Comparison of ENCODE assay signal across 8 mouse cellular contexts in the genomic region with DNA sequence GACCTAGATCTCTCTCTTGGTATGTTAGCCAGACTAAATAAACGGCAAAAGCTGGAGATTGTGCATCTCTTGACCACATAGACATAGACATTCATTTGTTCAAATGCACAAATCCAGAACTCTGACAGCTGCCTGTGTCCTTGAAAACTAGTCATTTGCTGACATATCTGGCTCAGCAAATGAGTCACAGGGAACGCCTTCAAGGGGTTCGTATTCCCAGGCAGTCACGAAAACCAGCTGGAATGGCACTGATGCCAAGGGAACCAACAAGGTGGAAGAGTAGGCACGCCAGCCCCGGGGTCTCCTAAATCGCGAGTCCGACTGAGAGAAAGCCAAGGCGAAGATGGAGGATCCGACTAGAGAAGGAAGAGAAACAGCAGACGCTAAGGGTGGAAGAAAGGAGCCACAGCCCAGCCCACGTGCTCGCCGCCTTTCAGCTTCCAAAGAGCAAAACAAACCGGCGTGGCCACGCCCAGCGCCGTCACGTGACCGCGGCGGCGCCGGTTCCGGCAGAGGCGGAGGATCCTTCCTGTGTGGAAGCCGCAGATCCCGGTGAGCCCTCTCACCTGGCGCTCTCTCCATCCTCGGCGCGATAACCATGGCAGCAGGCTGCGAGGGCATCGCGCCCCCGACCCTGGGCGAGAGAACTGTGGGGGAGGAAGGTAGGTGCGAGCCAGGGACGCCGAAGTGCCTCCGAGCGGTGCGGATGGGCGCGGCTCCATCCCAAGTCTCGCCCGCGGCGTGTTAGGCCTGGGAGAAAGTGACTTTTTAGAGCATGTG. TPM values are rescaled to one million over a fixed set of nuclear protein-coding genes. Genes with fewer than 3 reads are reported as not detected.
DNase-seq lines count a peak whose midpoint lies in the region; ATAC-seq and TF ChIP-seq lines count a peak whose summit lies in the region.

Hspbap1 (plus strand) TSS at position 498 of the 780 bp plus-strand sequence.

- peak; percentile 87 for TF ChIP-seq POLR2A in testis, adult 2 months (IDR thresholded peaks at IDR 0.05; ENCODE audit: control insufficient read depth, low read depth, low read length)

- H3K27ac ChIP-seq in forebrain, embryonic 15.5 days (replicated peaks): peak within 1 kb of the TSS; percentile 94
- peak within 1 kb of the TSS; percentile 57 for H3K27ac ChIP-seq in neural tube, embryonic 14.5 days (ENCODE audit: low read depth, low read length)
- peak within 1 kb of the TSS; percentile 81 for H3K27ac ChIP-seq in testis, adult 2 months (ENCODE audit: control insufficient read depth, insufficient read depth, low read depth, low read length)

- no peak for TF ChIP-seq CTCF in G1E (IDR thresholded peaks at IDR 0.05; ENCODE audit: low read depth, low read length)
- peak; percentile 22; the same call in 1 of the 2 replicates for TF ChIP-seq CTCF in testis, adult 2 months (IDR thresholded peaks at IDR 0.05; ENCODE audit: control insufficient read depth, insufficient read depth, insufficient replicate concordance, low read depth, low read length)

- WGBS in forebrain, embryonic 15.5 days: under 1% methylated on average over 51 of the region's 51 CpGs
- under 1% methylated on average over 51 of the region's 51 CpGs for WGBS in neural tube, embryonic 14.5 days

- no peaks in the 10 kb centered on the region for H3K27me3 ChIP-seq in G1E (ENCODE audit: insufficient read depth, low read length)
- H3K27me3 ChIP-seq in forebrain, embryonic 15.5 days: no peaks in the 10 kb centered on the region
- no peaks in the 10 kb centered on the region; the same call in 1 of the 2 replicates for H3K27me3 ChIP-seq in neural tube, embryonic 14.5 days (ENCODE audit: control insufficient read depth, insufficient read depth, low read length)
- no peaks in the 10 kb centered on the region for H3K27me3 ChIP-seq in testis, adult 2 months (ENCODE audit: control insufficient read depth, insufficient read depth, low read length)

- DNase-seq in G1E (ENCODE audit: low spot score): peak; percentile 75
- DNase-seq in cerebellum, adult 11-12 months: peak; percentile 89
- peak; percentile 83 for DNase-seq in heart, postnatal 25 days (ENCODE audit: low spot score)
- peak; percentile 86 to 96 for DNase-seq in layer of hippocampus, adult 18-20 months (ENCODE audit: low spot score in 2 of 2)
- DNase-seq in lung, adult 18-20 months: peak; percentile 92 to 93

- peak within 1 kb of the TSS; percentile 99 for H3K4me3 ChIP-seq in G1E (ENCODE audit: low read depth, low read length)
- peak within 1 kb of the TSS; percentile 79 for H3K4me3 ChIP-seq in forebrain, embryonic 15.5 days
- peak within 1 kb of the TSS; percentile 79 for H3K4me3 ChIP-seq in neural tube, embryonic 14.5 days (ENCODE audit: low read depth, low read length)
- H3K4me3 ChIP-seq in testis, adult 2 months (ENCODE audit: control insufficient read depth, low read depth, low read length): peak within 1 kb of the TSS; percentile 100

- ATAC-seq in G1E (ENCODE audit: extremely low read depth, insufficient number of reproducible peaks, low FRiP score, poor library complexity, severe bottlenecking): peak; percentile 38; the same call in 1 of the 2 replicates
- ATAC-seq in forebrain, embryonic 15.5 days (replicated peaks): peak; percentile 84
- ATAC-seq in neural tube, embryonic 14.5 days (ENCODE audit: low read depth): peak; percentile 85

- H3K36me3 ChIP-seq in G1E (replicated peaks): peaks cover 30% of the 10 kb centered on the region
- H3K36me3 ChIP-seq in forebrain, embryonic 15.5 days: no peaks in the 10 kb centered on the region
- H3K36me3 ChIP-seq in neural tube, embryonic 14.5 days (ENCODE audit: control insufficient read depth, insufficient read depth, low read length): no peaks in the 10 kb centered on the region
- H3K36me3 ChIP-seq in testis, adult 2 months (ENCODE audit: control insufficient read depth, insufficient read depth, low read length): no peaks in the 10 kb centered on the region

- H3K9ac ChIP-seq in forebrain, embryonic 15.5 days (replicated peaks): peak within 1 kb of the TSS; percentile 95
- H3K9ac ChIP-seq in neural tube, embryonic 14.5 days (replicated peaks; ENCODE audit: low read depth, low read length): peak within 1 kb of the TSS; percentile 84

- H3K4me2 ChIP-seq in forebrain, embryonic 15.5 days (replicated peaks): peak within 1 kb of the TSS; percentile 85
- H3K4me2 ChIP-seq in neural tube, embryonic 14.5 days (ENCODE audit: low read depth, low read length): peak within 1 kb of the TSS; percentile 59

- no peaks in the 10 kb centered on the region for H3K9me3 ChIP-seq in G1E (replicated peaks)
- H3K9me3 ChIP-seq in forebrain, embryonic 15.5 days: no peaks in the 10 kb centered on the region
- no peaks in the 10 kb centered on the region for H3K9me3 ChIP-seq in neural tube, embryonic 14.5 days (ENCODE audit: control insufficient read depth, low read length)

- peaks cover 76% of the 10 kb centered on the region for H3K4me1 ChIP-seq in G1E (ENCODE audit: insufficient read depth, low read depth, low read length)
- peaks cover 42% of the 10 kb centered on the region for H3K4me1 ChIP-seq in forebrain, embryonic 15.5 days
- H3K4me1 ChIP-seq in neural tube, embryonic 14.5 days (ENCODE audit: control insufficient read depth, insufficient read depth, low read length): peaks cover 18% of the 10 kb centered on the region; the same call in 1 of the 2 replicates
- H3K4me1 ChIP-seq in testis, adult 2 months (ENCODE audit: control insufficient read depth, insufficient read depth, low read length): peaks cover 10% of the 10 kb centered on the region

- intact Hi-C loops in heart, postnatal 25 days (cut with DNase I): loop anchor here (5.0 kb wide), 1 partner anchor 97 kb away; no protein-coding TSS in a partner anchor

RNA-seq across cellular contexts. Expression of gene Hspbap1, which starts in this region (rescaled TPM):
- total RNA-seq in G1E (2014; fragmentation: Nextera tagmentation): 17.9 and 18.3 TPM in 2 replicates
- total RNA-seq in G1E (2017): 17.5 and 18.1 TPM in 2 replicates
- polyA plus RNA-seq in G1E (2012): 29.5 and 31.9 TPM in 2 replicates
- polyA plus RNA-seq in forebrain, embryonic 15.5 days (2015; fragmentation: Nextera tagmentation; extraction: Ambion mirVana): 22.4 and 23.7 TPM in 2 replicates
- 1 to 10 TPM; 3.0 to 3.1 TPM for total RNA-seq in heart, postnatal 25 days (2021)
- total RNA-seq in layer of hippocampus, adult 18-20 months (2021): 1 to 10 TPM; 5.6 to 6.4 TPM
- polyA plus RNA-seq in neural tube, embryonic 14.5 days (2014; fragmentation: Nextera tagmentation; extraction: Ambion mirVana): 14.0 and 16.6 TPM in 2 replicates
- 15.9 and 17.8 TPM in 2 replicates for polyA plus RNA-seq in testis, adult 2 months (2012; rRNA removed)

Comparison
In these comparisons a context has a peak if more than half of its experiments do, and no peak if none do; other contexts are left out.
1. Peak in every context shown above with its lines: DNase-seq, ATAC-seq, H3K4me3 ChIP-seq and H3K27ac ChIP-seq.